Mouse (Mus musculus) monocyte, adult 59 days (primary cell): Measurements from ENCODE around the gene Krtcap3. TPM values are rescaled to one million over a fixed set of nuclear protein-coding genes. Genes with fewer than 3 reads are reported as not detected.

ENCODE experiments used
- total RNA-seq, 2 experiments: library from RNA; stranded (reverse); gene quantifications; one replicate each; pipeline ENCODE4 v1.2.4; 2023

Gene Krtcap3
- total RNA-seq, result 10 to 100 TPM in 1 of 2 experiments, 1 to 10 TPM in 1; 7.8 to 10.9 TPM

DNA sequence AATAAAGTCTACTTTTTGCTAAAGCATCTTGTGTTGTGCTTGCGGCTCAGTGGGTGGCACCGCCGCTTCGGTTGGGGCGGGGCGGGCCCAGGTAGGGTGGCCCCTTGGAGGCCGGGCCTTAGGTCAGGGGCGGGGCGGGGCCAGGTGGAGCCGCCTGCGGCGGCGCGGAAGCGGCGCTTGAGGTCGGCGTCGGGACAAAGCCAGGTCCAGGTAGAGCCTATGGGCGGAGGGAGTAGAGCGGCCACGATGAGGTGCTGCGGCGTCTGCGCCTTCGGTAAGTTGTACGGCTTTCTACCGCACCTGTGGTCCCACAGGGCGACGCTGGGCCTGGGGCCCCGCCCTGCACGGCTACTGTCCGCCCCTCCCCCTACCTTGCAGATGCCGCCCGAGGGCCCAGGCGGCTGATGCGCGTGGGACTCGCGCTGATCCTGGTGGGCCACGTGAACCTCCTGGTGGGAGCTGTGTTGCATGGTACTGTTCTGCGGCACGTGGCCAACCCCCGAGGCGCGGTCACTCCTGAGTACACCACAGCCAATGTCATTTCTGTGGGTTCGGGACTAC lies at the start of gene Krtcap3:
Gene Krtcap3 (plus strand): TSS at position 151 of the 561 bp plus-strand sequence.

GRCm38 (mm10) chr5:31201742-31202590 lies 49.5 kb upstream of the Krtcap3 start, which contains the start of gene Zfp513:
Gene Zfp513, minus strand, starts transcription at chr5:31202303.

GRCm38 (mm10) chr5:31220448-31221303 lies 30.8 kb upstream of the Krtcap3 start, which contains the start of gene Ppm1g:
Gene Ppm1g, minus strand, starts transcription at chr5:31220687.

GRCm38 (mm10) chr5:31240637-31241521 lies 10.6 kb upstream of the Krtcap3 start, which contains the start of the genes Nrbp1 and Gm9970:
Gene Nrbp1, plus strand, starts transcription at chr5:31240864.
Gene Gm9970, minus strand, starts transcription at chr5:31241232.

GRCm38 (mm10) chr5:31290521-31291360 lies 39.2 kb downstream of the Krtcap3 start, which contains the start of gene Ift172:
Gene Ift172, minus strand, starts transcription at chr5:31291116.

GRCm38 (mm10) chr5:31295606-31296141 lies 44.2 kb downstream of the Krtcap3 start, which contains the start of gene Fndc4:
Gene Fndc4, minus strand, starts transcription at chr5:31296080.

GRCm38 (mm10) chr5:31297047-31297757 lies 45.7 kb downstream of the Krtcap3 start, which contains the start of gene Gckr:
Gene Gckr, plus strand, starts transcription at chr5:31297443.

Other genes starting within 250 kb of the Krtcap3 start
- 10 to 100 TPM; 35.0 to 42.6 TPM for gene Atraid, start 203.4 kb upstream of the Krtcap3 start, total RNA-seq
- 1 to 10 TPM; 5.9 to 7.9 TPM for gene Slc5a6, start 202.8 kb upstream of the Krtcap3 start, total RNA-seq
- gene Cad, start 196.9 kb upstream of the Krtcap3 start, total RNA-seq, result 10 to 100 TPM; 17.6 to 20.7 TPM
- not detected for gene Dnajc5g, start 145.4 kb upstream of the Krtcap3 start, total RNA-seq
- gene Slc30a3, start 143.5 kb upstream of the Krtcap3 start, total RNA-seq, result not detected
- not detected for gene Trim54, start 135.0 kb upstream of the Krtcap3 start, total RNA-seq
- not detected for gene Ucn, start 112.9 kb upstream of the Krtcap3 start, total RNA-seq
- 10 to 100 TPM; 23.0 to 25.1 TPM for gene Mpv17, start 97.4 kb upstream of the Krtcap3 start, total RNA-seq
- gene Gm29609, start 71.8 kb upstream of the Krtcap3 start, total RNA-seq, result 1 to 10 TPM; 1.0 to 3.6 TPM
- 100 to 1,000 TPM in 1 of 2 experiments, 10 to 100 TPM in 1; 87.8 to 104 TPM for gene Gtf3c2, start 71.5 kb upstream of the Krtcap3 start, total RNA-seq
- 10 to 100 TPM; 64.1 to 75.9 TPM for gene Snx17, start 58.5 kb upstream of the Krtcap3 start, total RNA-seq
- 10 to 100 TPM; 18.8 to 21.9 TPM for gene Eif2b4, start 58.3 kb upstream of the Krtcap3 start, total RNA-seq
- gene Zfp513, start 49.4 kb upstream of the Krtcap3 start, total RNA-seq, result 10 to 100 TPM; 40.5 to 42.8 TPM
- 10 to 100 TPM; 81.2 to 81.7 TPM for gene Ppm1g, start 31.0 kb upstream of the Krtcap3 start, total RNA-seq
- gene Nrbp1, start 10.8 kb upstream of the Krtcap3 start, total RNA-seq, result 100 to 1,000 TPM; 178 to 180 TPM
- gene Gm9970, start 10.5 kb upstream of the Krtcap3 start, total RNA-seq, result not detected
- 10 to 100 TPM; 24.1 to 25.1 TPM for gene Ift172, start 39.4 kb downstream of the Krtcap3 start, total RNA-seq
- gene Fndc4, start 44.4 kb downstream of the Krtcap3 start, total RNA-seq, result not detected
- not detected for gene Gckr, start 45.8 kb downstream of the Krtcap3 start, total RNA-seq
- gene Zfp512, start 200.7 kb downstream of the Krtcap3 start, total RNA-seq, result 10 to 100 TPM; 13.8 to 15.0 TPM
- gene 4930548H24Rik, start 234.0 kb downstream of the Krtcap3 start, total RNA-seq, result under 1 TPM; 0.24 to 0.81 TPM
- 10 to 100 TPM; 23.7 to 27.7 TPM for gene Gpn1, start 243.1 kb downstream of the Krtcap3 start, total RNA-seq